Mouse (Mus musculus) forebrain, embryonic 16.5 days (tissue): Measurements from ENCODE around the gene Btnl10. TPM values are rescaled to one million over a fixed set of nuclear protein-coding genes. Genes with fewer than 3 reads are reported as not detected.
A peak's percentile ranks its signal among the peaks of the same experiment; 100 is the strongest.

Experiments
- ATAC-seq: fragments of 200-750 bp; cut with Nextera tagmentation; 2 replicates; pipeline ENCODE4 v1.8.0; 2017; ENCODE audit warnings: mild to moderate bottlenecking, moderate library complexity
- H3K27ac ChIP-seq: fragments of 300-500 bp; sonication (generic); 2 replicates; pipeline ENCODE4 v1.5.1; 2014; ENCODE audit warnings: low read length, control low read depth
- H3K27me3 ChIP-seq: fragments of 300-500 bp; sonication (generic); replicated peaks from 2 replicates; pipeline ENCODE4 v1.6.1; 2014; ENCODE audit warnings: low read length; ENCODE audit not compliant: control insufficient read depth, insufficient read depth
- H3K36me3 ChIP-seq: fragments of 300-500 bp; sonication (generic); 2 replicates; pipeline ENCODE4 v1.6.1; 2014; ENCODE audit not compliant: control insufficient read depth, insufficient read depth
- H3K4me1 ChIP-seq: fragments of 300-500 bp; sonication (generic); replicated peaks from 2 replicates; pipeline ENCODE4 v1.6.1; 2014; ENCODE audit warnings: low read length; ENCODE audit not compliant: control insufficient read depth, insufficient read depth
- H3K4me2 ChIP-seq: fragments of 300-500 bp; sonication (generic); 2 replicates; pipeline ENCODE4 v1.6.1; 2014; ENCODE audit warnings: mild to moderate bottlenecking, low read length, control low read depth
- H3K4me3 ChIP-seq: fragments of 300-500 bp; sonication (generic); replicated peaks from 2 replicates; pipeline ENCODE4 v1.5.1; 2014; ENCODE audit warnings: mild to moderate bottlenecking, low read length, control low read depth
- H3K9ac ChIP-seq: fragments of 300-500 bp; sonication (generic); replicated peaks from 2 replicates; pipeline ENCODE4 v1.6.1; 2014; ENCODE audit warnings: low read depth, low read length, control low read depth
- H3K9me3 ChIP-seq: fragments of 300-500 bp; sonication (generic); 2 replicates; pipeline ENCODE4 v1.6.1; 2016; ENCODE audit warnings: low read length; ENCODE audit not compliant: control insufficient read depth
- WGBS: fragments of 180-500 bp; shearing (Covaris S2); extraction: QIAGEN DNeasy Blood & Tissue Kit; methylation state at CpG from one replicate; pipeline ENCODE4 v1.1.7; 2014; 5-methylcytosine and 5-hydroxymethylcytosine counted together
- polyA plus RNA-seq: library from polyadenylated mRNA; unstranded; fragments of >200 nt; fragmentation: Nextera tagmentation; extraction: Ambion mirVana; gene quantifications from 2 replicates; pipeline ENCODE4 v1.2.1, GENCODE M21; 2015

Gene Btnl10
- polyA plus RNA-seq, 1 experiment from 2014 or later = not detected

- H3K4me2 ChIP-seq = peak overlapping the region; percentile 76
- peak; percentile 9 for ATAC-seq
- H3K36me3 ChIP-seq = no peaks in the 10 kb centered on the region; the same call in 1 of the 2 replicates
- H3K27ac ChIP-seq = no peak overlapping the region
- no peaks in the 10 kb centered on the region for H3K27me3 ChIP-seq
- 1% methylated on average over 8 of the region's 8 CpGs for WGBS
- H3K4me1 ChIP-seq = peaks cover 8% of the 10 kb centered on the region
- H3K9me3 ChIP-seq = no peaks in the 10 kb centered on the region
- peak overlapping the region; percentile 70 for H3K4me3 ChIP-seq
- 0 out of 2 replicates have a peak overlapping the region, but pooled peaks have one; percentile 36 for H3K9ac ChIP-seq
Observed at GRCm38 (mm10) chr11:58904410-58904718, 13.3 kb upstream of the Btnl10 start.

GRCm38 (mm10) chr11:58904838-58905237 lies 12.9 kb upstream of the Btnl10 start:
- Histone ChIP-seq H3K9me3 (no peaks in the 10 kb centered on the region), H3K27me3 (no peaks in the 10 kb centered on the region), H3K4me1 (peaks cover 8% of the 10 kb centered on the region), H3K4me3 (no peak overlapping the region), H3K9ac (no peak overlapping the region), H3K4me2 (no peak overlapping the region), H3K27ac (no peak overlapping the region), H3K36me3 (no peaks in the 10 kb centered on the region)
- ATAC-seq = no peak
- 46% methylated on average over 6 of the region's 6 CpGs for WGBS

GRCm38 (mm10) chr11:58913776-58914175 lies 3.9 kb upstream of the Btnl10 start:
- Histone ChIP-seq H3K9me3 (no peaks in the 10 kb centered on the region), H3K36me3 (no peaks in the 10 kb centered on the region), H3K4me1 (peaks cover 4% of the 10 kb centered on the region; the same call in 1 of the 2 replicates), H3K9ac (no peak overlapping the region), H3K27me3 (0 out of 2 replicates have a peak, but pooled peaks cover 3% of the 10 kb centered on the region), H3K4me2 (no peak overlapping the region), H3K4me3 (no peak overlapping the region), H3K27ac (no peak overlapping the region)
- WGBS = 89% methylated on average over 1 of the region's 1 CpGs
- ATAC-seq = no peak

- Histone ChIP-seq H3K4me1 (peaks cover 4% of the 10 kb centered on the region; the same call in 1 of the 2 replicates), H3K27ac (no peak overlapping the region), H3K4me3 (peak overlapping the region; percentile 30), H3K9ac (peak overlapping the region; percentile 38; the same call in 1 of the 2 replicates), H3K9me3 (no peaks in the 10 kb centered on the region), H3K36me3 (no peaks in the 10 kb centered on the region), H3K27me3 (0 out of 2 replicates have a peak, but pooled peaks cover 3% of the 10 kb centered on the region), H3K4me2 (peak overlapping the region; percentile 56)
- 14% methylated on average over 17 of the region's 17 CpGs for WGBS
- ATAC-seq = peak; percentile 52
Observed at GRCm38 (mm10) chr11:58914461-58915028, 3.2 kb upstream of the Btnl10 start.

- H3K4me2 ChIP-seq = no peak overlapping the region
- H3K4me1 ChIP-seq = peaks cover 4% of the 10 kb centered on the region; the same call in 1 of the 2 replicates
- H3K9me3 ChIP-seq = no peaks in the 10 kb centered on the region
- H3K4me3 ChIP-seq = no peak overlapping the region
- no peak for ATAC-seq
- H3K9ac ChIP-seq = no peak overlapping the region
- 61% methylated on average over 14 of the region's 14 CpGs for WGBS
- no peaks in the 10 kb centered on the region for H3K36me3 ChIP-seq
- H3K27ac ChIP-seq = no peak overlapping the region
- 0 out of 2 replicates have a peak, but pooled peaks cover 3% of the 10 kb centered on the region for H3K27me3 ChIP-seq
Observed at GRCm38 (mm10) chr11:58916879-58917744, 596 bp upstream of the Btnl10 start.

- H3K27ac ChIP-seq = no peak overlapping the region
- no peak for ATAC-seq
- no peaks in the 10 kb centered on the region for H3K36me3 ChIP-seq
- H3K4me2 ChIP-seq = no peak overlapping the region
- 0 out of 2 replicates have a peak, but pooled peaks cover 3% of the 10 kb centered on the region for H3K27me3 ChIP-seq
- 75% methylated on average over 5 of the region's 5 CpGs for whole genome bisulfite sequencing
- no peak overlapping the region for H3K4me3 ChIP-seq
- no peak overlapping the region for H3K9ac ChIP-seq
- peaks cover 4% of the 10 kb centered on the region; the same call in 1 of the 2 replicates for H3K4me1 ChIP-seq
- H3K9me3 ChIP-seq = no peaks in the 10 kb centered on the region
Observed at GRCm38 (mm10) chr11:58918759-58919158, 1.1 kb downstream of the Btnl10 start.

- 0 out of 2 replicates have a peak, but pooled peaks cover 3% of the 10 kb centered on the region for H3K27me3 ChIP-seq
- H3K9me3 ChIP-seq = no peaks in the 10 kb centered on the region
- WGBS = 82% methylated on average over 9 of the region's 9 CpGs
- no peak overlapping the region for H3K27ac ChIP-seq
- no peak overlapping the region for H3K9ac ChIP-seq
- H3K4me1 ChIP-seq = no peaks in the 10 kb centered on the region
- no peak for ATAC-seq
- H3K4me2 ChIP-seq = no peak overlapping the region
- no peaks in the 10 kb centered on the region for H3K36me3 ChIP-seq
- H3K4me3 ChIP-seq = no peak overlapping the region
Observed at GRCm38 (mm10) chr11:58922420-58922819, 4.7 kb downstream of the Btnl10 start.

GRCm38 (mm10) chr11:58926651-58927050 lies 8.9 kb downstream of the Btnl10 start:
- H3K27ac ChIP-seq = no peak overlapping the region
- no peak overlapping the region for H3K4me3 ChIP-seq
- no peaks in the 10 kb centered on the region for H3K27me3 ChIP-seq
- peaks cover 7% of the 10 kb centered on the region; the same call in 1 of the 2 replicates for H3K4me1 ChIP-seq
- 84% methylated on average over 2 of the region's 3 CpGs for WGBS
- H3K9me3 ChIP-seq = no peaks in the 10 kb centered on the region
- peaks cover 1% of the 10 kb centered on the region; the same call in 1 of the 2 replicates for H3K36me3 ChIP-seq
- no peak overlapping the region for H3K4me2 ChIP-seq
- H3K9ac ChIP-seq = no peak overlapping the region
- no peak for ATAC-seq

- H3K27ac ChIP-seq = no peak overlapping the region
Observed at GRCm38 (mm10) chr11:58927053-58927452, 9.3 kb downstream of the Btnl10 start.

More at GRCm38 (mm10) chr11:58927053-58927452, 9.3 kb downstream of the Btnl10 start:
- H3K4me3 ChIP-seq = no peak overlapping the region
- no peak overlapping the region for H3K9ac ChIP-seq
- H3K9me3 ChIP-seq = no peaks in the 10 kb centered on the region
- peaks cover 7% of the 10 kb centered on the region; the same call in 1 of the 2 replicates for H3K4me1 ChIP-seq
- no peak for ATAC-seq
- 81% methylated on average over 2 of the region's 2 CpGs for WGBS
- H3K36me3 ChIP-seq = peaks cover 5% of the 10 kb centered on the region; the same call in 1 of the 2 replicates
- no peak overlapping the region for H3K4me2 ChIP-seq
- no peaks in the 10 kb centered on the region for H3K27me3 ChIP-seq
